Mouse (Mus musculus) liver, postnatal 0 days (tissue): Measurements from ENCODE around the gene Nolc1.

Experiments
- CTCF ChIP-seq: sonication (generic); IDR thresholded peaks from 2 replicates; pipeline ENCODE4 v1.5.1; 2016; ENCODE audit warnings: antibody characterized with exemption, low read depth
- EP300 ChIP-seq: IDR thresholded peaks from 2 replicates; pipeline ENCODE4 v1.6.1; 2016; ENCODE audit warnings: antibody characterized with exemption, low read depth, mild to moderate bottlenecking

DNA sequence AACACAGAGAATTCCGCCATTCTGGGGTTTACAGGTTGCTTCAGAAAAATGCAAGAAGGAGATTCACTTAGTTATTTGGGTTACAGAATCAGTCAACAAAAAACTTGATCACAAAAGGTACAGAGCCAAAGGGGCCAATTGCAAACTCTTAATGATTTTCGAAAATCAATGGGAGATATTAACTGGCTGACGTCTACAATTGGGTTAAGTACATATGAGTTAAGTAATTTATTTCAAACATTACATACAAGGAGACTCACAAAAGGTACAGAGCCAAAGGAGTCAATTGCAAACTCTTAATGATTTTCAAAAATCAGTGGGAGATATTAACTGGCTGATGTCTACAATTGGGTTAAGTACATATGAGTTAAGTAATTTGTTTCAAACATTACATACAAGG is 23.9 kb downstream of the Nolc1 start:
- TF ChIP-seq CTCF (no peak), EP300 (no peak)
